Mouse (Mus musculus) liver, embryonic 14.5 days (tissue): ENCODE results near the gene Hoxa3.

Experiments used
- CTCF ChIP-seq: IDR thresholded peaks from 2 replicates; pipeline ENCODE4 v1.5.1; 2016; ENCODE audit warnings: antibody characterized with exemption, low read depth, control low read depth
- EP300 ChIP-seq: IDR thresholded peaks from 2 replicates; pipeline ENCODE4 v1.6.1; 2016; ENCODE audit warnings: antibody characterized with exemption, low read depth

DNA sequence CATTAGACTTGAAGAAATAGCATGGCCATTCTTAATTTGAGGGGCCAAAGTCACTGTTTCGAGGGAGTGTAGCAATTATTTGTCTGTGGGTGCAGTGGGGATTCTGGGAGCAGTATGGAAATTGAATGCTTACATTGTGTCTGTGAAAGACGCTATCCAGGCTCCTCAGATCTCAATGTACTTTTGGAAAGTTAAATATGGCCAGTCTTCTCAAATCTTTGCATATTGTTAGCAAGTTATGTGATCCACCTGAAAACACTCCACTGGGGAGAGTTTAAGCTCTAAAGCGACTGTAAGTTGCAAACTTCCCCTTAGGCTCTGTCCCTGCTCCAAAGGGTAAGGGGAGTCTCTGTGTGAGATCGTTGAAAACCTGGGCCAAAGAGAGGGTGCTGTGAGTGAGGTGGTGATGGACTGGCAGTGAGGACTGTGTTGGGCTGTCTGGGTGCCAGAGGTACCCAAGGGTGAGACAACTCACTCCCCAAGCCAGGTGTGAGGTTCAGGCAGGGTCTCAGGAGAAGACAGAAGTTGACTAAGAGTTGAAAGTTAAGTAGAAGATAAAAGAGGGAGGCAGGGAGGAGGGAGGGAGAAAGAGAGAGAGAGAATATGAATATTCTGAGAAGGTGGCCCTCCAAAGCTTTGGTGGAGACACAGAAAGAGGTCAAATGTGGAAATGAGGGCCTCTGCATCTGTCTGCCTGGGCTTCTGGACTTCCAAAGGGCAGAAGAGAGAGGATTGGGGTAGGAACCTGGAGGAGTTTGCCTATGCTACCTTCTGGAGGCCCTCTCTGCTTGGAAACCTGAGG, 6.1 kb downstream of the Hoxa3 start:
- TF ChIP-seq EP300, result no peak
- TF ChIP-seq CTCF, result no peak
